Mouse (Mus musculus) testis, adult 2 months (tissue): Measurements from ENCODE around the gene Fam20c.

Experiments used
- CTCF ChIP-seq: fragments of 200-500 bp; IDR thresholded peaks from 2 replicates; pipeline ENCODE4 v1.5.1; 2012; ENCODE audit warnings: low read depth, mild to moderate bottlenecking, inconsistent platforms, low read length, moderate library complexity; ENCODE audit not compliant: control insufficient read depth, insufficient read depth, insufficient replicate concordance
- POLR2A ChIP-seq: fragments of 200-500 bp; IDR thresholded peaks from 2 replicates; pipeline ENCODE4 v1.6.1; 2012; ENCODE audit warnings: low read depth, mild to moderate bottlenecking, inconsistent platforms, low read length, moderate library complexity; ENCODE audit not compliant: control insufficient read depth

DNA sequence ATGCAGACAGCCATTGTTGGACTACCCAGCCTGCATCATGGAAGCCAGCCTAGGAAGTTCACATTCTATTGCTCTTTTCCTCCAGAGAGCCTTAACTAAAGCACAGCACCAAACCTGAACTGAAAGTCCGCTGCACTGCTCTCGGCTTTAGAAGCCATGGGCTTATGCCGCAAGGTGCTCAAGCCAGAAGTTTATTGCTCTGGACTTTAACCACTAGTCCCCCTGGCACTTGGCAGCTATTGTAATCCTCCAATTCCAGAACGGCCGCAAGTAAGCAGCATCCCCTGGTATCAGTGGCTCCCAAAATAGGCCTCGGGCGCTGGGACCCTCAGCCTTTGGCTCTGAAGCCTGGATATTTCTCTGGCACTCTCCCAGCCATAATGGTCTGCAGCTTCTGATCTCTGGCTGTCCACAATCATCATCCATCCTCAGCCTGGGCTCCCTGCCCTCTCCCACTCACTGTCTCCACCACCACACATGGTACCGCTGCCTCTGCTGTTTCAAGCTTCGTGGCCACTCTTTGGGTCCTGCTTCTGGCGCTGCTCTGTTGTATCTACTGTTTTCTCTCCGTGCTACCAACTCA lies 20.9 kb upstream of the Fam20c start:
- no peak for TF ChIP-seq POLR2A
- TF ChIP-seq CTCF = no peak
